Mouse (Mus musculus) urinary bladder, postnatal 36 days (tissue): ENCODE data around the gene Krtap28-10.
"Not testable (repeated sequence)": the region's sequence is repeated elsewhere in the genome, so short reads cannot be mapped to it uniquely, and the experiment has no call there.

Experiments
- DNase-seq, 2 experiments: peaks; one replicate each; pipeline ENCODE4 v3.0.0; 2022; ENCODE audit warnings: low spot score in 2 of 2, mixed read lengths in 1 of 2

Gene Krtap28-10

DNA sequence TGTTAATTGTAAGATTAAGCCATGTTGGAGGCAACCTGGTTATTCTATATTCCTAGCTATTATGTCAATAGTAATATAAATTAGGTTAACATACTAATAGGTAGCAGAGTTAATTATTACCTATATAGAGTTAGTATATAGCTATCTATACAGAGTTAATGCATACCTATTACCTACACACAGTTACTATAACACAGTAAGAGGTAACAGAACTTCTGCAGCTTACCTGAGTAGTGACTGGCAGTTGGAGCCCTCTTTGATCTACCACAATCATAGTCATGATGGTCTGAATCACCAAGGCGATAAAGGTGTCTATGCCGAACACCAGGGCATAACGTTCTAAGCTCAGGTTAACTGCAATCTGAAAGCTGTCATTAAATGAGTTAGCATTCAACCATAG, 27.8 kb downstream of the Krtap28-10 start:
- no peak for DNase-seq

- DNase-seq, result no peak
Measured at GRCm38 (mm10) chr1:83007471-83007870, 34.8 kb downstream of the Krtap28-10 start.

- DNase-seq, result no peak
Measured at GRCm38 (mm10) chr1:83006218-83007179, 35.8 kb downstream of the Krtap28-10 start.

GRCm38 (mm10) chr1:83000306-83000705, 42.0 kb downstream of the Krtap28-10 start, which contains the start of gene Gm47959:
Gm47959 (plus strand) TSS chr1:83000548.
- not testable (repeated sequence) for DNase-seq

DNA sequence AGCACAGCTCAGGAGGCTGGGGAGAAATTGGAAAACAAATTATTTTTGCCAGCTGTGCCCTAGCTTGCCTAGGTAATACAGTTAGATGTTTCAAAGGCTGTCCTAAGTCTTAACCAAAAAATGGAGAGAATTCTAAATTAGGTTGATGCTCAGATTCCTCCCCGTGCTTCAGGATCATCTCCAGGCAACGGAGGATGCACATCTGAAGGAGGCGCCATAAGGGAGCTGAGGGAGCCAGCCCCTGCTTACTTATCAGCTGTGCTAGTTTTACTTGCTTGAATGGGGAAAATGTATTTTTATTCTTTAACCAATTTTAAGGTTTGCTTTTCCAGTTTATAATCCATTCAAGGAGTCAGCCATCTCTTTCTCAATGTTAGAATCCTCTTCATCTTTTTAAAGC, 48.3 kb downstream of the Krtap28-10 start:
- DNase-seq, result no peak

- DNase-seq, result no peak
Measured at GRCm38 (mm10) chr1:82992093-82992492, 50.2 kb downstream of the Krtap28-10 start.

DNA sequence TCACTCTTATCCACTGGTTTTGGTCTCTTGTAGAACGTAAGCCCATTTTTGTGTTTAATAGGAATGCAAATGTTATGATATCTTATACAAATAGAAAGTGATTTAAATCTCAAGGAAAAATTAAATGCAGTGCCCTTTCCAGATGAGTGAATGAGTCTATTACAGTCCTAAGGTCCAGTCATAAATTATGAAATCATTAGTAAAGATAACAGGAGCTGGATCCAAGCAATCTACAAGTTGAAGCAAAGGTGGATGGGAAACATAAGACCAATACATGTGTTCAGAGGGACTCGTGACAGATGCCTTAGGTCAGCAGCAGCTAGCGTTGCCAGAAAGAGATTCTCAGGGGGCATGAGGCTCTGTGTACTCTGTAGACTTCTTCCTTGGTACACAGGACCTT, 50.7 kb downstream of the Krtap28-10 start:
- DNase-seq, result no peak
